Mouse (Mus musculus) brain, embryonic 14.5 days (tissue): ENCODE results near the gene Akt3. TPM values are rescaled to one million over a fixed set of nuclear protein-coding genes. Genes with fewer than 3 reads are reported as not detected.

Source experiments
- DNase-seq: peaks from one replicate; pipeline ENCODE4 v3.0.0-alpha.2; 2011; ENCODE audit warnings: low read depth
- CTCF ChIP-seq: fragments of 200-500 bp; IDR thresholded peaks from 2 replicates; pipeline ENCODE4 v1.5.1; 2012; ENCODE audit warnings: inconsistent platforms, mild to moderate bottlenecking, moderate library complexity, borderline replicate concordance; ENCODE audit not compliant: insufficient read depth, insufficient read length; ENCODE audit errors: extremely low read depth
- POLR2A ChIP-seq: fragments of 200-500 bp; IDR thresholded peaks from 2 replicates; pipeline ENCODE4 v1.6.1; 2012; ENCODE audit warnings: mild to moderate bottlenecking, inconsistent platforms, borderline replicate concordance; ENCODE audit not compliant: poor library complexity, insufficient read depth, insufficient read length, severe bottlenecking; ENCODE audit errors: extremely low read depth
- polyA plus RNA-seq: library from polyadenylated mRNA; depleted of rRNA; stranded (reverse); fragments of >200 nt; gene quantifications from 2 replicates; pipeline ENCODE4 v1.2.3, GENCODE M21; 2012

Akt3 gene
- polyA plus RNA-seq, 1 experiment: 55.5 TPM

GRCm38 (mm10) chr1:177004041-177004741 is 253.8 kb downstream of the Akt3 start:
- TF ChIP-seq POLR2A (no peak), CTCF (no peak)
- DNase-seq: peak; percentile 70

DNA sequence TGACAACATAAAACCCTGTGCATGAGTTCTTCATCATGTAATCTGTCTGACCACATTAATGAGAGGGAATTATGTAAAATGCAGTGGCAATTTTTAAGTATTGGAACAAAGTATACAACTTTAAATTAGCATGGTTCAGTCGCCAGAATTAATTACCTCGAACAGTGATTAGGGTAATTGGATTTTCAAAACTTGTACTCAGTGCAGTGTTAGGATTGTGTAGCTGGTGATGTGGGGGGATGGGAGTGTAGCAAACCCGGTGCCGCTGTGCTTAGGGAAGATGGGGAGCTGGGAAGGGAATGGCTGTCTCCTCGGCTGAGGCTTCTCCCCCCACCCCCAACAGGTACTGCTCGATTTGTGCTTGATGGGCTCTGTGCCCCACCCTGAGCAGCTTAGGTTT is 255.1 kb downstream of the Akt3 start:
- DNase-seq: peak; percentile 84

GRCm38 (mm10) chr1:176999011-176999410 is 259.0 kb downstream of the Akt3 start:
- DNase-seq: peak; percentile 95

More for the DNA sequence above, 255.1 kb downstream of the Akt3 start:
- no peak for TF ChIP-seq POLR2A
- TF ChIP-seq CTCF: no peak

DNA sequence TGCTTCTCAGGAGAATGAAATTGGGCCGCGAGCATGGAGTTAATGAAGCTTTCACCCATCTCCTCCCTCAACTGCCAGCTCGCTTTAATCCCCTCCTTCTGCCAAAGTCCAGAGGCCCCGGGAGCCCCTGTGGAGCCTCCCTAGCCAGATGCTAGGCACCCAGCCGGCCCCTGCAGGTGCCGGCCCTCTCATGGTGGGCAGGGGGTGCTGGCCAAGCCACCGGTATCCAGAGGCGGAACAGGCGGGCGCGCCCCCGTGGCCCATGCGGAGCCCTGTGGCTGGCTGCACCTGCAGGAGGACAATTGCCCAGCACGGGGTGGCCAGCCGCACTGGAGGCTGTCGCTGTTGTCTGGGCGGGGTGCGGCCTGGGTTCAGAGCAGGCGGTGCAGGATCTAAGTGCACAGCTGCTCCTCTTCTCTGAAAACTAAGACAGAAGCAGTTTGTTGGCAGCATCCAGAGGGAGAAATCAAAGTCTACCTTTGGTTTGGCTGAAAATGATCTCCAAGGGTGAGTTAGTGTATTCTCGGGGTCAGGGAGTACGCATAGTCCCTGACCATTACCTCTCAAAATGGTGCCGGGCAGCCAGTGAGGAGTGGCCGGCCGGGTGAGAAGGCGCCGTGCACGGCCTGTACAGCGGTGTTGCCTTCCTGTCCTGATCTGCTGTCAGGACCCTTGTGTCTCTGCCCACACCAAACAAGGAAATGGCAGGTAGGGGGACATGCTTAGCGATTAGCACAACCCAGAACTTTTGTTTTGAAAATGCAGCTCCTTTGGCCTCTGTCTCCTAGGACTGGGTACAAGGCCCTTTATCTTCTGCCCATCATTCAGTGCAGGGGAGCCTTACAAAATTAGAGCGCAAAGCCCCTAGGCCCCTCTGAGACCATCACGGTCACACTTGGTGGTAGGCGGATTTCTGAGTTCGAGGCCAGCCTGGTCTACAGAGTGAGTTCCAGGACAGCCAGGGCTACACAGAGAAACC is 260.0 kb downstream of the Akt3 start:
- TF ChIP-seq POLR2A (no peak), CTCF (no peak)
- peak; percentile 90 for DNase-seq

More at GRCm38 (mm10) chr1:176999011-176999410, 259.0 kb downstream of the Akt3 start:
- TF ChIP-seq CTCF (peak; percentile 54; the same call in 1 of the 2 replicates), POLR2A (no peak)

DNA sequence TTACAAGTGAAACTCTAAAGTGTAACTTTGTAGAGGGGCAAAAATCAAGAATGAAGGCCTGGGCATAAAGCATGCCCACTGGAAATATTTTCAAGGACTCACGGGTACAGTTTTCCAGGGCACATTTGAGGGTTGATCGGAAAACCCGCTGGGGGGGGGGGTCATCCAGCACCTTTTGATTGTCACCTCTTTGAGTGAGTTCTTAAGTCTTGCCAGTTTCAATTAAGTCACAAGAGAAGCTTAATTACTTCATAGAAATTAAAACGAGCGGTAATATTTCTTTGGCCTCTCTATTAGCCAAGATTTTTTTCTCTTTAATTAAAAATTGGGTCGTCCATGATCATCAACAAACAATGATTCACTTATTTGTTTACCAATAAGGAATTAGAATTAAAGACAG is 260.7 kb downstream of the Akt3 start:
- DNase-seq: peak; percentile 66
- TF ChIP-seq CTCF: no peak
- TF ChIP-seq POLR2A: no peak

- no peak for TF ChIP-seq POLR2A
- no peak for TF ChIP-seq CTCF
- peak; percentile 88 for DNase-seq
Observed at GRCm38 (mm10) chr1:176996630-176997201, 261.3 kb downstream of the Akt3 start.

GRCm38 (mm10) chr1:176996166-176996565 is 261.8 kb downstream of the Akt3 start:
- peak; percentile 71 for DNase-seq
- TF ChIP-seq CTCF (no peak), POLR2A (no peak)

DNA sequence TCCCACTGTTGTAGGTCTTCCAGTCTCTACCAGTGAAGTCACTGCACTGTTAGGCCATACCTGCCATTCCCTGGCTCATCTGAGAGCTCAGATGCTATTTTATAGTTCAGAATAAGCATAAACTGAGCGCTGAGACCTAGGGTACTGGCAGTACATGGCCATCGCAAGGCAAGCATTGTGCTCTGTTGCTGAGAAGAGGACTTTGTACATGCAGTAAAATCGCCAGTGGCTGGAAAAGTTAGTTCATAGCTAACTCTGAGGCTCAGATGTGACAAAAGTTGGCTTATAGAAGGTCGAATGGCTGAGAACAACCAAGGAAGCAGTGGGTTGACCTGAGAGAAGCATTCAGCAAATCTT is 262.6 kb downstream of the Akt3 start:
- TF ChIP-seq CTCF: no peak
- no peak for DNase-seq

DNA sequence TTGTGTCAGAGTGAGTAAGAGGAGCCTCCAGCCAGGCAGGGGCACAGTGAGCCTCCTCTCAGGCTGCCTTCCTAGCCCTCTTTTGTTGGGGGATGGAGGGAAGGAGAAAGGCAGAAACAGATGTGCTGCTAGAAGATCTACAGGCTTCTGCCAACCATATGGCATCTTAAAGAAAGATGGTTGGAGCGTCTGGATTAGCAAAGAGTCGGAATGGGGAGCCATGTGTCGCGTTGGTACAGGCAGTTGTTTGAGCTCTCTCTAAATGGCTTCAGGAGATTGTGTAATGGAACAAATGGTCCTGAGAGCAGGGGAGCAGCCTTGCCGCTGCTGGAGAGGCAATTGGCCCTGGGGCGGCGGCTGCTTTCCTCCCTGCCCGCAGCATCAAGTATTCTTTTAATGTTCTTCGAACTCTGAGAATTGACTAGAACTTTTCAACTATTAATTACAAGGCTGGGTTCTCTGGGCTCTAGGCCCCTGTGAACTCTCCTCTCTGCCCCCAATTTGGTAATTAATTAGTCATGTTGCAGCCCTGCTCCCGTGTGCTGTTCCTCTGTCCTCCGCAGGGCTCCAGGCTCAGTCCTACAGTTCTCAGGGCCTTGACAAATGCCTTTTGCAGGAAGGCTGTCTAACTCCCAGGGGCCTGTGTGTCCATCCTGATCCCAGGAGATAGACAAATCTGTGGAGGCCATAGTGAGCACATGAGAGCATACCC is 263.1 kb downstream of the Akt3 start:
- TF ChIP-seq CTCF (no peak), POLR2A (no peak)
- DNase-seq: peak; percentile 94

DNA sequence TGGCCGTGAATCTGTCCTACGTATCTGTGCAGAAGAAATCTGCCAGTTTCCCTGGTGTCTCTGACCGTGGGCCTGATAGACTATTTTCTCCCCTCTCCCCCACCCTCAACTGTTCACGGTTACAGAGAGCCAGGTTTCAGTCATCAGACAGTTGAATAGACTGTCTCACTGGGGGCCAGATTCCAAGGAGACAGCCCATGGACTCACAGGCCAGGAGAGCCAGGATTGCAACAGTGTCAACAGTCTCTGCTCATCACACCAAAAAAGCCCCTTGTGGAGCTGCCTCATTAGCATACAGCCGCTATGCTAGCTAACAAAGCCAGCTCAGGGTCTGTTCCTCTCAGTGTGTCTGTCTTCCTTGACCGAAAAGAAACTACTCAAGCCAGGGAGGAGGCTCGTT is 263.9 kb downstream of the Akt3 start:
- DNase-seq: peak; percentile 93
- no peak for TF ChIP-seq CTCF
- no peak for TF ChIP-seq POLR2A

DNA sequence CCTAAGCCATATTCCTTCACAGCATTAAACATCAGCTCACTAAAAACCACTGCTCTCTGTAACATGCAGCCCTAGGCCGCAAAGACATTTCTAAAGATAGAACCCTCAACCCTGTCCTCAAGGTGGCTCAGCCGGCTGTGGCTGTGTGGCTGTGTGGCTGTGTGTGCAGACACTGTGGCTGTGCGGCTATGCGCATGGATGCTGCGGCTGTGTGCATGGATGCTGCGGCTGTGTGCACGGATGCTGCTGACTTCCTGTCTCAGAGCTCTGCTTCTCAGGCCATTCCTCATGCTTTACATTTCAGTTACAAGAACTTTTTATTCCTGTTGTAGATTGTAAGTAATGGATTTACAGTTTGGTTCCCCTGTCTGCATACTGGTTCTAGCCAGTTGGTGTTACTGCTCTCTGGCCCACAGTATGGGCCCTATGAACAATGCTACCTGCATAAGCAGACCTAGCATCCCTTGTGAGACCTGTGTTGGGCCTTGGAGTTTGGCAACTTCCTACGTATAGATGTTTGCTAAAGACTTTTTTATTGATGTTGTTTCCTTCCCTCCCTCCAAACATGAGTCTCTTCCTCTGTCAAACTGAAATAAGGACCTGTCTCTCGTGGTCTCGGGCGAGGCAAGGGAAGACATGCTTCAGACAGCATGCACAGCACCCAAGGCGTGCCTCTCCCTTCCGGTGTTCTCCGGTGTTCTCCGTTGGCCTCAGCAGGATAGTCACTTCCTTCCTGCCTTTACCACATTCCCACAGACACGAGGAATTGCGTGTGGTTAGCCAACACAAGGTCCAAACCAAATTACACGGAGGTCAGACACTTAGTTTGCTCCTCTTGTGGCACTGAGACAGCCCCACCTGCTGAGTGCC is 264.6 kb downstream of the Akt3 start:
- DNase-seq: no peak
- TF ChIP-seq CTCF: no peak
- TF ChIP-seq POLR2A: no peak
